Mouse (Mus musculus) heart, adult 2 months (tissue): ENCODE measurements around the gene Tshz2. TPM values are rescaled to one million over a fixed set of nuclear protein-coding genes. Genes with fewer than 3 reads are reported as not detected.

ENCODE experiments used
- DNase-seq, 2 experiments: peaks; one replicate each; pipeline ENCODE4 v3.0.0; 2021
- H3K27ac ChIP-seq: fragments of 200-600 bp; 2 replicates; pipeline ENCODE4 v1.8.1; 2022
- H3K27me3 ChIP-seq: fragments of 200-500 bp; 2 replicates; pipeline ENCODE4 v1.6.1; 2012; ENCODE audit warnings: mild to moderate bottlenecking, low read length, inconsistent platforms, mixed read lengths; ENCODE audit not compliant: control insufficient read depth, insufficient read depth
- H3K36me3 ChIP-seq: fragments of 200-500 bp; 2 replicates; pipeline ENCODE4 v1.6.1; 2012; ENCODE audit warnings: low read length, inconsistent platforms; ENCODE audit not compliant: control insufficient read depth, insufficient read depth
- H3K4me1 ChIP-seq: fragments of 200-500 bp; 2 replicates; pipeline ENCODE4 v1.6.1; 2011; ENCODE audit warnings: low read length; ENCODE audit not compliant: control insufficient read depth, insufficient read depth
- H3K4me3 ChIP-seq: fragments of 200-600 bp; 2 replicates; pipeline ENCODE4 v1.8.1; 2022
- H3K79me2 ChIP-seq: fragments of 200-500 bp; replicated peaks from 2 replicates; pipeline ENCODE4 v1.6.1; 2012; ENCODE audit warnings: mild to moderate bottlenecking, inconsistent platforms, low read length, moderate library complexity, mixed read lengths; ENCODE audit not compliant: control insufficient read depth, insufficient read depth
- H3K9ac ChIP-seq: fragments of 200-500 bp; 2 replicates; pipeline ENCODE4 v1.6.1; 2012; ENCODE audit warnings: low read depth, mild to moderate bottlenecking, control low read depth, inconsistent platforms, low read length, mixed read lengths
- CTCF ChIP-seq: fragments of 200-600 bp; IDR thresholded peaks from 2 replicates; pipeline ENCODE4 v1.8.1; 2022; ENCODE audit warnings: antibody characterized with exemption, mild to moderate bottlenecking, moderate library complexity
- EP300 ChIP-seq: fragments of 200-500 bp; IDR thresholded peaks from 2 replicates; pipeline ENCODE4 v1.6.1; 2011; ENCODE audit warnings: low read depth, low read length, control low read depth; ENCODE audit not compliant: insufficient read depth
- POLR2A ChIP-seq: fragments of 200-500 bp; IDR thresholded peaks from 2 replicates; pipeline ENCODE4 v1.6.1; 2011; ENCODE audit warnings: mild to moderate bottlenecking, low read depth, low read length, control low read depth; ENCODE audit not compliant: insufficient read depth
- WGBS: fragments of 180-500 bp; shearing (Covaris S2); methylation state at CpG from one replicate; pipeline ENCODE4 v1.1.7; 2018; 5-methylcytosine and 5-hydroxymethylcytosine counted together
- intact Hi-C: fragments of 180-260 bp; cut with DNase I; formaldehyde crosslinking; loops from one replicate; pipeline ENCODE4 v1.15.1; 2025
- polyA plus RNA-seq: library from polyadenylated mRNA; depleted of rRNA; stranded (reverse); fragments of >200 nt; gene quantifications from 2 replicates; pipeline ENCODE4 v1.2.3, GENCODE M21; 2012
- total RNA-seq, 2 experiments: library from RNA; stranded (reverse); gene quantifications; 2 replicates each; pipeline ENCODE4 v1.2.3; 2021

The Tshz2 gene
- total and polyA plus RNA-seq, 3 experiments, result 8.2 to 12.9 (median 12.1) TPM

DNA sequence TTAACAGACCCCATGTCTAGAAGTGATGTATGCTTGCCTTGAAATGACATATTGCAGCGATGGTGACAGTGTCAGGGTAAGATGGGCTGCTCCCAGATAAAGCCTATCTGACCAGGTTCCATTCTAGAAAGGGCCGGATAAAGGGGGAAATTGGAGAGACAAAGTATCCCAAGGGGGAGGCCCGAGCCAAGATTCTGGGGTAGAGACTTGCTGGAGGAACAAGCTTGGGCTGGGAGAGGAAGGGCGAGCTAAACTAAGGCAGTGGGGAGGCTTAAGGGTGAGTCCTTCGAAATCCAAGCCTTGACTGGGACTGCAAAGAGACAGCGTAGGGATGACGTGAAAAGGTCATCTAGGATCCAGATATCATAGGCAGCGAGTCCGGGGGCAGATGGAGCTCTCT lies 61.7 kb downstream of the Tshz2 start:
- no peaks in the 10 kb centered on the region for H3K79me2 ChIP-seq
- 65% methylated on average over 9 of the region's 9 CpGs for WGBS
- H3K36me3 ChIP-seq, result no peaks in the 10 kb centered on the region
- no peak overlapping the region for H3K9ac ChIP-seq
- no peak overlapping the region for H3K27ac ChIP-seq
- TF ChIP-seq CTCF (no peak), POLR2A (no peak), EP300 (no peak)
- peaks cover 4% of the 10 kb centered on the region for H3K4me1 ChIP-seq
- no peak overlapping the region for H3K4me3 ChIP-seq
- peak in 1 of 2 experiments; percentile 33 for DNase-seq
- intact Hi-C loops, result no loop called here
- no peaks in the 10 kb centered on the region for H3K27me3 ChIP-seq

DNA sequence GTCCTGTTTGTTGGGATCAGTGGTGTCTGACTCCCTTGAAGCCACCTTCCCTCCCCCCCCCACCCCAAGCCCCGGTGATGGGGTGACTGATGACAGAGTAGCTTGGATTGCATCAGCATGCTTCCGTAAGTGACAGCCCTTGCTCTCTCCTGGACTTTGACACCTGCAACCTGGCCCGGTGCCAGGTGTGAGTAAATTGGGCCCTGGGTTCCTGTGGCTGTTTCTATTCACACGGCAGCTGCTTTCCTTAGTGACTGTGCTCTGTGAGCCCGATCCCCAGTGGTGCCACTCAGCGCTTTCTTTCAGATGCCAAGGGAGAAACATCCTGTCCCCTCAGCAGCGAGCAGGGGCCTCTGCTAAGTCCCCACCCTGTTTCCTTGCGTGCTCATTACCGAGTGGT lies 62.2 kb downstream of the Tshz2 start:
- intact Hi-C loops, result no loop called here
- H3K27ac ChIP-seq, result no peak overlapping the region
- H3K9ac ChIP-seq, result no peak overlapping the region
- TF ChIP-seq POLR2A (no peak), CTCF (no peak), EP300 (no peak)
- no peaks in the 10 kb centered on the region for H3K27me3 ChIP-seq
- peaks cover 8% of the 10 kb centered on the region for H3K4me1 ChIP-seq
- WGBS, result 59% methylated on average over 9 of the region's 9 CpGs
- no peaks in the 10 kb centered on the region for H3K36me3 ChIP-seq
- H3K79me2 ChIP-seq, result no peaks in the 10 kb centered on the region
- DNase-seq, result no peak
- no peak overlapping the region for H3K4me3 ChIP-seq

DNA sequence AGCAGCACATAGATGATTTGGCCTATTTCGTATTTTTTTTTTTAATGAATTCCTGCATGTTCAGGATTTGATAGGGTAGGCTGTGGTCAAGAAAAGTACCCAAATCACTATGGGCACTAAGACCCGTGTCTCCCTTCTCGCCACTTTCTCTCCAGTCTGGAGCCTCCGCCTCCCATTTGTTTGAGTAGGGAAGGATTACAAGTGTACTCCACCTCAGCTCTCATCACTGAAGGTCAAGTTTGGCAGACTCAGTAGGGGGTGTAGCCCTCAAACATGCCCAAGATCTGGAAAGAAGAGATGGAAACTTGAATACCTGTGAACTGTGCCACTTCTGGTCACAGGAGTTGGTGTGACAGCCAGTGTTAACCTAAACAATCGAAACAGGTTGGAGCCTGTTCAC lies 66.3 kb downstream of the Tshz2 start:
- H3K36me3 ChIP-seq, result no peaks in the 10 kb centered on the region
- 84% methylated on average over 5 of the region's 5 CpGs for WGBS
- no peak overlapping the region for H3K27ac ChIP-seq
- intact Hi-C loops, result no loop called here
- TF ChIP-seq POLR2A (no peak), CTCF (no peak), EP300 (no peak)
- H3K79me2 ChIP-seq, result no peaks in the 10 kb centered on the region
- H3K27me3 ChIP-seq, result no peaks in the 10 kb centered on the region
- H3K9ac ChIP-seq, result no peak overlapping the region
- no peak for DNase-seq
- H3K4me3 ChIP-seq, result no peak overlapping the region
- H3K4me1 ChIP-seq, result peaks cover 16% of the 10 kb centered on the region

DNA sequence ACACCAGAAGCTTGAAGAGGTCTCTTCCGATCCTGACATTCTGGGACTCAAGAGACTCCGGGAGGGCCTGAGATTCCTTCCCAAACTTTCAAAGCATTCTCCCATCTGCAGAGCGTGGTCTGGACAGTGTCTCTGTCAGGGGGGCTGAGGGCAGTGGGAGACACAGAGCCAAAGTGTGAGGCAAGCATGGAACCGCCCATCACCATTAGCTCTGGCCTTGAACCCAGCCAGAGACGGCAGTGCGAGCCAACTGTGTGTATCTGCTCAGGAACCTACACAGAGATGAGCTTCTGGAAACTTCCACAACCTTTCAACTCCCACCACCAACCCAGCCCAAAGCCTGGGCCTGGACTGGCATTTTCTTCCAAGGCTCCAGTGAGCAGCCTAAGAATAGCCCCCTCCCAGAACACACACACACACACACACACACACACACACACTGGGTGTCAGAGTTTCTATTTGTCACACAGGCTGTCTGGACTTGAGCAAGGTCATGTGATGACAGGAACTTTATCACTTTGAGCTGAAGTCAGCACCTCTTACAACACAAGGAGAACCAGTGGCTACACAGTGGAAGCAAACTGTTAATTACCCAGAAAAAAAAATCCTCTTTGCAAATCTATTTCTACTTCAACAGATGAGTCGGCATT lies 67.2 kb downstream of the Tshz2 start:
- H3K9ac ChIP-seq, result no peak overlapping the region
- peak; percentile 65 to 76 for DNase-seq
- peaks cover 16% of the 10 kb centered on the region for H3K4me1 ChIP-seq
- no peak for TF ChIP-seq EP300
- TF ChIP-seq CTCF, result no peak
- TF ChIP-seq POLR2A, result no peak
- no peak overlapping the region for H3K27ac ChIP-seq
- WGBS, result 27% methylated on average over 7 of the region's 7 CpGs
- H3K79me2 ChIP-seq, result no peaks in the 10 kb centered on the region
- intact Hi-C loops, result no loop called here
- no peaks in the 10 kb centered on the region for H3K27me3 ChIP-seq
- no peak overlapping the region for H3K4me3 ChIP-seq
- H3K36me3 ChIP-seq, result no peaks in the 10 kb centered on the region

DNA sequence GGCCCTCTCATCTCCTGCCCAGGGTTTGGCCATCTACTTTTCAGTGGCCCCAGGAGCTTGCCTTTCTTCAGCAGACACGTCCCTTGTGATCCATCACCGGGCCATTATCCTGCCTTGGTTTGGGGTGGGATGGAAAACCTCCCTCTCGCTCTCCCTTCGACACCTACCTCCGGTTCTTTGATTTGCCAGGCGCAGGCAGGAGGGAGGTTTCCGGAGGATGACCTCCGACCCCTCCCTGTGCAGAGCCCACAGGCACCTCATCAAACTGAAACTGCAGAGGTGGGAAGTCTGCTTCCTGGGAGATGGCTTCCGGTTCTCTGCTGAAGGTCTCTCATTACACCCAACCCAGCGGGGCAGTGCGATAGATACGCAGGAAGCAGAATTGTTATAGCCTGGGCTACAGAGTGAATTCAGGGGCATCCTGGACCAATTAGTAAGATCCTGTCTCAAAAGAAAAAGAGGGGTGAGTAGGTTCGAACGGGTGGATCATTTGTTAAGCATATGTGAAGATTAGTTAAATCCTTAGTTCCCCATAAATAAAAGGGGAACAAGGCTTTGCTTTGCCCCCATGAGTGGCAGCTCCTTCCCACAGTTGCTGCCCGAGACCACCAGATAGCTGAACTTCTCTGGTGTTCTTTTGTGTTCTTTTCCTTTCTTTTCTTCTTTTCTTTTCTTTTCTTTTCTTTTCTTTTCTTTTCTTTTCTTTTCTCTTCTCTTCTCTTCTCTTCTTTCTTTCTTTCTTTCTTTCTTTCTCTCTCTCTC lies 70.1 kb downstream of the Tshz2 start:
- Histone ChIP-seq H3K79me2 (no peaks in the 10 kb centered on the region), H3K4me1 (peaks cover 16% of the 10 kb centered on the region), H3K9ac (no peak overlapping the region), H3K27me3 (no peaks in the 10 kb centered on the region), H3K36me3 (no peaks in the 10 kb centered on the region), H3K4me3 (no peak overlapping the region), H3K27ac (no peak overlapping the region)
- intact Hi-C loops, result no loop called here
- WGBS, result 57% methylated on average over 15 of the region's 15 CpGs
- TF ChIP-seq CTCF, result no peak
- no peak for TF ChIP-seq POLR2A
- TF ChIP-seq EP300, result no peak
- DNase-seq, result no peak

DNA sequence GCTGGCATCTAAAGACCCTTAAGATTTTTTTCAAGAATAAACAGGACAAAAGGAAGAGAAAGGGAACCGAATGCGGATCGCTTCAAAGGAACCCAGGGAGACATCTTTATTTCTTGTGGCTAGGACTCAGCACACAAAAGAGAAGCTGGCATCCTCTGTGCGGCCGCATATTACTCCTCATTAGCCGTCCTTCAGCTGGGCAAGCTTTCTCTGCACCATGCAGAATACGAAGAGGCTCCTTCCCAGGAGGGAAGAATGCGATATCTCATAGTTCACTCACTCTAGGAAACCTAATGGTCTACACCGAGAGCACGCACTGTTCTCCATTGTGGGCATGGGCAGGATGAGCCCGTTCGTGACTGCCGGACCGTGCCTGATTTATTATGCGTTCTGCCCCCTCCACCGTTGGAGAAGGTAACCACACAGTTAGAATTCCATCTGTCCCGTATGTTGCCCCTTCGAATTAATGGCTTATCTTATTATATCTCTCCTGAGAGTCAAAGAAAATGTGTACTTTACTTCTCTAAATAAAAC lies 89.0 kb downstream of the Tshz2 start:
- intact Hi-C loops, result loop anchor here (2.0 to 5.0 kb wide), 4 partner anchors 29 to 90 kb away; partner anchors contain the start of gene Tshz2
- Histone ChIP-seq H3K79me2 (no peaks in the 10 kb centered on the region; the same call in 1 of the 2 replicates), H3K4me3 (no peak overlapping the region), H3K9ac (no peak overlapping the region), H3K27me3 (no peaks in the 10 kb centered on the region), H3K4me1 (peaks cover 11% of the 10 kb centered on the region), H3K27ac (peak overlapping the region; percentile 54), H3K36me3 (no peaks in the 10 kb centered on the region)
- TF ChIP-seq CTCF, result no peak
- 80% methylated on average over 18 of the region's 18 CpGs for WGBS
- no peak for DNase-seq
